Mouse (Mus musculus): ENCODE data around the gene Neb. TPM values are rescaled to one million over a fixed set of nuclear protein-coding genes. Genes with fewer than 3 reads are reported as not detected.

Gene Neb
- polyA plus RNA-seq (2014; fragmentation: Illumina TruSeq; extraction: RNeasy Lipid Tissue Mini Kit (QIAGEN cat#74804); ENCODE audit: low read depth, low replicate concordance), result 1.8 TPM

DNA sequence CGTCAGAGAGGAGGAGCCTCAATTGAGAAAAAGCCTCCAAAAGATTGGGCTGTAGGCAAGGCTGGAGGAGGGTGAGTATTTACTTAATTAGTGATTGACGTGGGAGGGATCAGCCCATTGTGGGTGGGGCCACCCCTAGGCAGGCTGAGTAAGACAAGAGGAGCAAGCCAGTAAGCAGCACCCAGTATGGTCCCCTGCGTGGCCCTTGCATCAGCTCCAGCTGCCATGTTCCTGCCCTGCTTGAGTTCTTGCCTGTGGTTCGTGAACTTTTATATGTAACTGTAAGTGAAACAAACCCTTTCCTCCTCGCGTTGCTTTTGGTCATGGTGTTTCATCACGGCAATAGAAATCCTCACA is at the start of gene Neb:
Gene Neb, minus strand, starts transcription at position 27 of the 357 bp plus-strand sequence.

DNA sequence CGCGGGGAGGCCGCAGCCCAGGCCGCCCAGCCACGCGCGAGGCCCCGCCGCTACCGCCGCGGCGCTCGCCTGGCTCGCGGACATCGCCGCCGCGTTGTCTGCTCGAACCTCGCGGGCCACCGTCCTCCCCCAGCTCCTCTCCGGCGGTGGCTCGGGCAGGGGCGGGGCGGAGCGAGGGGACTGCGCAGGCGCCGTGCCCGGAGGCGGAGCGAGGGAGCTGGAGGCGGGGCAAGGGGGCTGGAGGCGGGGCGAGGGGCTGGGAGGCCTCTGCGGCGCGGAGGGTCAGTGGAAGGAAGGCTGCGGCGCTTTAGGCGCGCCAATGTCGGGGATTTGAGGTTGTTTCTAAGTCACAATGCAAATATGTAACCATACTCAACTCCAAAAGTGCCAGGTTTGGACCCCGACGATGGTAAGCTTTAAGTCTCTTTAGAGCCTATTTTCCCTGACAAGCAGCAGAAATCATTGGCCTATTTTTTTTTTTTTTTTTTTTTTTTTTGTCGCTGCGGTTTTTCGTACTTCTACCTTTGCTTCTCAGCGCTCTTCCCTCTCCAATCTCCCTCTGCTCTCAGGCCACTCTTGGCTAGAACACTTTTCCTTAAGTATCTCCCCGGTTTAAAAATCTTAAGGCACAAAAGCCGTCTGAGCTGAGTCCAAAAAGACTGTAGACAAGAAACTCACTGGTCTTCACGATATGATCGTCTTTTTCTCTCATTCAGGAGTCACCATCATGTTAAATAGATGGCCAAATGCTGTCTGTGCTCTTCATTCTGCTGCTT is 46.7 kb upstream of the Neb start, which contains the start of gene Arl5a:
Gene Arl5a, minus strand, starts transcription at position 155 of the 776 bp plus-strand sequence.

Other genes with a start within 250 kb of the Neb start
- gene Arl5a, start 46.4 kb upstream of the Neb start, polyA plus RNA-seq (2014; fragmentation: Illumina TruSeq; extraction: RNeasy Lipid Tissue Mini Kit (QIAGEN cat#74804); ENCODE audit: low read depth, low replicate concordance), result 12.2 TPM

Measured in testis, adult 10 weeks (tissue).